In the genomic region with DNA sequence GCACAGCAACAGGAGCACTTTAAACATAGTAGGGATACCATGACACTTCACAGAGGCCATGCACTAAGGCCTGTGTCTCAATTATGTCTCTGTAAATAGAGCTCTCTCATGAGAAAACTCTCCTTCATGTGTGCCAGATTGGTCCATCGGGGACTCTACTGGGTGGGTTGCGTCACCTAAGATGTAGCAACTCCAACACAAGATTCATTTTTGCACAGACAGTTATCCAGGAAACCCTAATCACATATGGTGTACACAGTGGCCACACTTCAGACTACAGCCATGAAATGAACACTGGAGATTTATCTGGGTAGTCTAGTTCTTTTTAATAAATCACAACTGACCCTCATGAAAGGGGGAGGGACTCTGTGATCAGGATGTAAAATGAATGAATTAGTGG, we compare ENCODE assay signal across 33 mouse cellular contexts. TPM values are rescaled to one million over a fixed set of nuclear protein-coding genes. Genes with fewer than 3 reads are reported as not detected.
"Had no signal": no experiment of that assay in that cellular context is flagged by ENCODE, and none has a peak within 500 bp of the region (broad histone marks: within the 10 kb centered on the region; RNA-seq: fewer than 3 reads in every experiment).

No protein-coding gene starts in this region.

- DNase-seq: gastrocnemius, postnatal 14 days; gastrocnemius, postnatal 36 days; heart, adult 18-20 months; heart, postnatal 10 days; heart, postnatal 4 days; kidney, adult 18-20 months; kidney, adult 8-10 months; kidney, postnatal 10 days; kidney, postnatal 25 days; kidney, postnatal 4 days; liver, embryonic 13.5 days had no signal

- H3K4me3 ChIP-seq: heart, embryonic 10.5 days; heart, embryonic 12.5 days; hindbrain, embryonic 10.5 days; hindbrain, embryonic 12.5 days; intestine, embryonic 15.5 days; layer of hippocampus, adult 2 months; left cerebral cortex, adult 2 months; limb, embryonic 13.5 days; limb, embryonic 15.5 days; liver, embryonic 13.5 days; liver, embryonic 15.5 days had no signal

- H3K27ac ChIP-seq: heart, embryonic 10.5 days; hindbrain, embryonic 10.5 days; hindbrain, embryonic 12.5 days; hindbrain, embryonic 14.5 days; intestine, embryonic 15.5 days; layer of hippocampus, adult 2 months; left cerebral cortex, adult 2 months; limb, embryonic 13.5 days; limb, embryonic 15.5 days; liver, embryonic 13.5 days; liver, embryonic 15.5 days had no signal

- ATAC-seq: hindbrain, embryonic 16.5 days; inflammation-experienced regulatory T-cells, adult 6 months; intestine, embryonic 15.5 days; intestine, postnatal 0 days had no signal

RNA-seq across cellular contexts. Expression of gene Mgat4d, which starts 3.0 kb away (rescaled TPM):
- total RNA-seq: gastrocnemius, adult 8-10 months; gastrocnemius, postnatal 14 days; gastrocnemius, postnatal 36 days; heart, adult 18-20 months; heart, adult 8-10 months; heart, postnatal 10 days; heart, postnatal 25 days; heart, postnatal 4 days; layer of hippocampus, adult 2 months; layer of hippocampus, postnatal 10 days; layer of hippocampus, postnatal 25 days; left cerebral cortex, adult 2 months; left cerebral cortex, postnatal 14 days; left cerebral cortex, postnatal 36 days; liver, adult 2 months had no signal

RNA-seq across cellular contexts. Expression of gene Clgn, which starts 38.4 kb away (rescaled TPM):
- total RNA-seq: gastrocnemius, adult 8-10 months; gastrocnemius, postnatal 14 days; gastrocnemius, postnatal 36 days; heart, adult 18-20 months; heart, adult 8-10 months; heart, postnatal 10 days; heart, postnatal 25 days; heart, postnatal 4 days; liver, adult 2 months had no signal
